Mouse (Mus musculus) limb, embryonic 14.5 days (tissue): ENCODE measurements around the gene Tapbp. TPM values are rescaled to one million over a fixed set of nuclear protein-coding genes. Genes with fewer than 3 reads are reported as not detected.

Source experiments
- ATAC-seq: fragments of 200-750 bp; cut with Nextera tagmentation; 2 replicates; pipeline ENCODE4 v1.8.0; 2017; ENCODE audit warnings: low read depth, moderate number of reproducible peaks, moderate TSS enrichment; ENCODE audit not compliant: low FRiP score
- DNase-seq: peaks from one replicate; pipeline ENCODE4 v3.0.0-alpha.2; 2015; ENCODE audit warnings: low spot score
- H3K27ac ChIP-seq: fragments of 300-500 bp; sonication (generic); replicated peaks from 2 replicates; pipeline ENCODE4 v1.5.1; 2014; ENCODE audit warnings: low read depth, mild to moderate bottlenecking, low read length, moderate library complexity, mixed read lengths
- H3K27me3 ChIP-seq: fragments of 300-500 bp; sonication (generic); 2 replicates; pipeline ENCODE4 v1.6.1; 2014; ENCODE audit warnings: low read length, mixed read lengths; ENCODE audit not compliant: control insufficient read depth, insufficient read depth
- H3K36me3 ChIP-seq: fragments of 300-500 bp; sonication (generic); 2 replicates; pipeline ENCODE4 v1.6.1; 2014; ENCODE audit warnings: mild to moderate bottlenecking, low read length, moderate library complexity, mixed read lengths; ENCODE audit not compliant: control insufficient read depth, insufficient read depth
- H3K4me1 ChIP-seq: fragments of 300-500 bp; sonication (generic); 2 replicates; pipeline ENCODE4 v1.6.1; 2014; ENCODE audit warnings: antibody characterized with exemption, low read length, mixed read lengths; ENCODE audit not compliant: control insufficient read depth, insufficient read depth
- H3K4me2 ChIP-seq: fragments of 300-500 bp; sonication (generic); replicated peaks from 2 replicates; pipeline ENCODE4 v1.6.1; 2014; ENCODE audit warnings: low read depth, mild to moderate bottlenecking, low read length, moderate library complexity; ENCODE audit not compliant: severe bottlenecking
- H3K4me3 ChIP-seq: fragments of 300-500 bp; sonication (generic); replicated peaks from 2 replicates; pipeline ENCODE4 v1.5.1; 2014; ENCODE audit warnings: low read length
- H3K9ac ChIP-seq: fragments of 300-500 bp; sonication (generic); 2 replicates; pipeline ENCODE4 v1.6.1; 2014; ENCODE audit warnings: mild to moderate bottlenecking, low read depth, low read length, moderate library complexity; ENCODE audit not compliant: severe bottlenecking
- H3K9me3 ChIP-seq: fragments of 300-500 bp; sonication (generic); 2 replicates; pipeline ENCODE4 v1.6.1; 2016; ENCODE audit warnings: low read length; ENCODE audit not compliant: control insufficient read depth
- POLR2A ChIP-seq: fragments of 200-500 bp; IDR thresholded peaks from 2 replicates; pipeline ENCODE4 v1.8.0; 2012; ENCODE audit warnings: inconsistent platforms, mild to moderate bottlenecking, moderate library complexity, borderline replicate concordance; ENCODE audit not compliant: insufficient read depth, insufficient read length; ENCODE audit errors: extremely low read depth
- WGBS: fragments of 180-500 bp; shearing (Covaris S2); extraction: QIAGEN DNeasy Blood & Tissue Kit; methylation state at CpG from one replicate; pipeline ENCODE4 v1.1.7; 2014; 5-methylcytosine and 5-hydroxymethylcytosine counted together
- polyA plus RNA-seq, 2 experiments: library from polyadenylated mRNA; depleted of rRNA in 1 of 2; stranded (reverse) in 1 of 2; unstranded in 1 of 2; fragments of >200 nt; fragmentation: Nextera tagmentation in 1 of 2; extraction: Ambion mirVana in 1 of 2; gene quantifications; 2 replicates each; pipeline versions ENCODE4 v1.2.1 to v1.2.3; 2012 to 2014

Tapbp gene
- polyA plus RNA-seq, 2 experiments, result 18.7 to 28.9 TPM

DNA sequence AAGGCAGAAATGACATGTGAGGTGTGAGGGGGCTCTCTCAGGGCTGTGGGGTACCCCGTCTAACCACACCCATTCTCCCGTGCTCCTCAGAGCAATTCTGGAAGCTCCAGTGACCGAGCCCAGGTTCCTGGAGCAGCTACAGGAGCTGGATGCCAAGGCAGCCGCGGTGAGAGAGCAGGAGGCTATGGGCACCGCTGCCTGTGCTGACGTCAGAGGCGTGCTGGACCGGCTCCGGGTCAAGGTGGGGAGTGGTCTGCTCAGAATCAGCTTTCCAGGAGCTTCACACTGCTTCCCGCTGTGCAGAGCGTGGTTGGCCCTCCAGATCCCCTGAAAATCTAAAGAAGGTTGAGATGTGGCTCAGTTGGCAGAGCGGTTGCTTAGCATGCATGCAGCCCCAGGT, 43.4 kb downstream of the Tapbp start:
- no peak overlapping the region for H3K4me2 ChIP-seq
- peaks cover 12% of the 10 kb centered on the region for H3K4me1 ChIP-seq
- H3K27me3 ChIP-seq, result no peaks in the 10 kb centered on the region
- H3K27ac ChIP-seq, result no peak overlapping the region
- no peak for DNase-seq
- no peak for ATAC-seq
- H3K9ac ChIP-seq, result no peak overlapping the region
- WGBS, result 97% methylated on average over 13 of the region's 13 CpGs
- no peak overlapping the region for H3K4me3 ChIP-seq
- no peak for TF ChIP-seq POLR2A
- H3K9me3 ChIP-seq, result no peaks in the 10 kb centered on the region
- peaks cover 52% of the 10 kb centered on the region for H3K36me3 ChIP-seq

DNA sequence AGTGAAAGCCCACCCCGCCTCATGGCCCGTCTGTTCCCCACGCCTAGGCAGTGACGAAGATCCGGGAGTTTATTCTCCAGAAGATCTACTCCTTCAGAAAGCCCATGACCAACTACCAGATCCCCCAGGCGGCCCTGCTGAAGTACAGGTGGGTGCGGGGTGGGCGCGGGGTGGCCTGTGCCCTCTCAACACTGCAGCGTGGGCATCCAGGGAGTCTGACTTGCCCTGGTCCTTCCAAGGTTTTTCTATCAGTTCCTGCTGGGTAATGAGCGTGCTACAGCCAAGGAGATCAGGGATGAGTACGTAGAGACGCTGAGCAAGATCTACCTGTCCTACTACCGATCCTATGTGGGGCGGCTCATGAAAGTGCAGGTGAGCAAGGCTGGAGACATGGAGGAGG, 44.2 kb downstream of the Tapbp start:
- H3K4me2 ChIP-seq, result no peak overlapping the region
- H3K27ac ChIP-seq, result no peak overlapping the region
- 89% methylated on average over 15 of the region's 15 CpGs for WGBS
- no peak for TF ChIP-seq POLR2A
- no peaks in the 10 kb centered on the region for H3K9me3 ChIP-seq
- no peak for ATAC-seq
- peaks cover 6% of the 10 kb centered on the region for H3K4me1 ChIP-seq
- no peak overlapping the region for H3K9ac ChIP-seq
- peaks cover 47% of the 10 kb centered on the region for H3K36me3 ChIP-seq
- no peak for DNase-seq
- H3K4me3 ChIP-seq, result no peak overlapping the region
- H3K27me3 ChIP-seq, result no peaks in the 10 kb centered on the region

DNA sequence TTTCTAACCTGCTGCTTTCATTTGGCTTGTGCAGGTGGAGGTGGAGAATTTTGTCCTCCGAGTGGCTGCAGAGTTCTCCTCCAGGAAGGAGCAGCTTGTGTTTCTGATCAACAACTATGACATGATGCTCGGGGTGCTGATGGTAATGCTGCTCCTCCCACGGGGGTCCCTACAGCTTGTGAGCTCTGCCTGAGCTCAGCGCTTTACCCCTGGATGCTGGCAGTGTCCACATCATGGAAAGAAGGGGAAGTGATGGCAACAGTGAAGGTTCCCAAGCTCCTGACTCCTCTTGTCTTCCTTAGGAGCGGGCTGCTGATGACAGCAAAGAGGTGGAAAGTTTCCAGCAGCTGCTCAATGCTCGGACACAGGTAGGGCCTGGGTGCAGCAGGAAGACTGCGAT, 47.2 kb downstream of the Tapbp start:
- Histone ChIP-seq H3K9me3 (no peaks in the 10 kb centered on the region), H3K27me3 (no peaks in the 10 kb centered on the region), H3K9ac (no peak overlapping the region), H3K4me2 (no peak overlapping the region), H3K4me3 (no peak overlapping the region), H3K36me3 (peaks cover 59% of the 10 kb centered on the region), H3K4me1 (no peaks in the 10 kb centered on the region), H3K27ac (no peak overlapping the region)
- 95% methylated on average over 7 of the region's 7 CpGs for WGBS
- no peak for ATAC-seq
- TF ChIP-seq POLR2A, result no peak
- no peak for DNase-seq

DNA sequence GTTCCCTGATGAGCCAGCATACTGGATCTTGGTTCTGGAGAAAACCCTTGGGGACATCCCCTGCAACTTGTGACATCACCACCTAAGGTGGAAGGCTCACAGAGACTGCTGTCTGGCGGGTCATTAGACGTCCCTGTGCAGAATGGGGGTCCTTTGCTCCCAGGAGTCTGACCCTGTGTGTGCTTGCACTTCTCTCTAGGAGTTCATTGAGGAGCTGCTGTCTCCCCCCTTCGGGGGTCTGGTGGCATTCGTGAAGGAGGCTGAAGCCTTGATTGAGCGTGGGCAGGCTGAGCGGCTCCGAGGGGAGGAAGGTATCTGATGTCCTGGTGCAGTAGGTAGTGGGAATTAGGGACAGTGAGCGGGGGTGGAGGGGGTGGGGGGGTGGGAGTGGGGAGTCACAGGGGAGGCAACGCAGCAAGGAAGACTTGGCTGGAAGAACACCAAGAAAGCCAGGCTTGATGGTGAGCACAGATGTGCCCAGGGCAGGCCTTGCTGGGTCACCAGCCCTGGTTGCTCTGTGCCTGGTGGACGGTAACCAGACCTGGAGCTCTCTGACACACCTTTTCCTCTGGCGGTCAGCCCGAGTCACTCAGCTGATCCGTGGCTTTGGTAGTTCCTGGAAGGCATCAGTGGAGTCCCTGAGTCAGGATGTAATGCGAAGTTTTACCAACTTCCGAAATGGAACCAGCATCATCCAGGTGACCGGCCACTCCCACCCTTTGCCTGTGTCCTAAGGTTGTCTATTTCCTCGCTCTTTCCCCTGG, 49.6 kb downstream of the Tapbp start:
- DNase-seq (no peak), ATAC-seq (no peak)
- Histone ChIP-seq H3K27ac (no peak overlapping the region), H3K9me3 (no peaks in the 10 kb centered on the region), H3K4me2 (no peak overlapping the region), H3K9ac (no peak overlapping the region), H3K36me3 (peaks cover 35% of the 10 kb centered on the region), H3K27me3 (no peaks in the 10 kb centered on the region), H3K4me3 (no peak overlapping the region), H3K4me1 (no peaks in the 10 kb centered on the region)
- WGBS, result 91% methylated on average over 16 of the region's 17 CpGs
- TF ChIP-seq POLR2A, result no peak

DNA sequence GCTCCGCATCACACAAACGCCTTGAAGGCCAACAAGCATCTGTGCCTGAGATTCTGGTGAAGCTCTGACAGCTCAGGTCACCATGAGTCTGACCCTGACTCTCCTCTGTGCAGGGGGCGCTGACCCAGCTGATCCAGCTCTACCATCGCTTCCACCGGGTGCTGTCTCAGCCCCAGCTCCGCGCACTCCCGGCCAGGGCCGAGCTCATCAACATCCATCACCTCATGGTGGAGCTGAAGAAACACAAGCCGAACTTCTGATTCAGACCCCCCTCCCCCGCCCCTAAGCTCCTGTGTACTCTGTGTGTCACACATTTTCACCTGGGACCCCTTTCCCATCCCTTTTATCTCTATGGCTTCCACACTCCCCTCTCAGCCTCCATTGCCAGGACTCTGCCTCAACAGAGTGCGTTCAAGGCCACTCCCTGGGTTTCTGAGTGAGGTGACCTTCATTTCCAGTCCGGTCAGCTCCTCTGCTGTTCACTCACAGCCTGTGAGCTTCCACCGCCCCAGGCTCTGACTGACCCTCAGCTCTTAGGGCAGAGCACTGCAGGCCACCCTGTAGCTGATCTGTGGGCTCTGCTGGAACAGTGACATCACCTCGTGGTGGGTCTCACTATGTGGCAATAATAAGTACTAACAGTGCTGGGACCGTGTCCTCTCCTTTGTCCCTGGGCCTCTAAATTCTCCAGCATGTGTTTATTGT, 50.3 kb downstream of the Tapbp start:
- H3K36me3 ChIP-seq, result peaks cover 34% of the 10 kb centered on the region
- H3K27ac ChIP-seq, result no peak overlapping the region
- no peaks in the 10 kb centered on the region for H3K27me3 ChIP-seq
- H3K4me1 ChIP-seq, result no peaks in the 10 kb centered on the region
- H3K4me2 ChIP-seq, result no peak overlapping the region
- no peak overlapping the region for H3K4me3 ChIP-seq
- no peak overlapping the region for H3K9ac ChIP-seq
- 88% methylated on average over 16 of the region's 16 CpGs for WGBS
- TF ChIP-seq POLR2A, result no peak
- DNase-seq (no peak), ATAC-seq (no peak)
- H3K9me3 ChIP-seq, result no peaks in the 10 kb centered on the region
